Mouse (Mus musculus): Measurements from ENCODE around the gene Prim1. TPM values are rescaled to one million over a fixed set of nuclear protein-coding genes. Genes with fewer than 3 reads are reported as not detected.

The Prim1 gene
- polyA plus RNA-seq, 1 experiment from 2014 or later: 33.7 TPM

DNA sequence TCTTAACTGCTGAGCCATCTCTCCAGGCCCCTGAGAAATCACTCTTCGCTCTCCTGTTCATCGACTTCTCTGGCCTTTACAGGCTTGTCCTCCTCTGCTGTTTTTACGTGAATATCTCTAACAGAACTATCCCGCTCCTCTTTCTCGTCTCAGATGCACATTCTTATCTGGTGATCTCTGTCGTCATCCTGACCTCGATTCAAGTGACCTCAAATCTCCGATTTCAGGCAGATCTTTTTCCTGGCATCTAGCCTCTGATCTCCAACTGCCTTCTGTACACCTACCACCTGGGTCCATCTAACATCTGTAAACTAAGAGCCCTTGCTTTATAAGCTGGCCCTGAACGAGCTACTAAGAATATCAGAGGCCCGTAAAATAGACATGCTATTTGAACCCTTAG lies 10.1 kb upstream of the Prim1 start:
- H3K36me3 ChIP-seq: no peaks in the 10 kb centered on the region
- no peaks in the 10 kb centered on the region for H3K9me3 ChIP-seq (replicated peaks)
- no peaks in the 10 kb centered on the region for H3K27me3 ChIP-seq (replicated peaks)
- ATAC-seq (ENCODE audit: low FRiP score): no peak
- H3K27ac ChIP-seq (replicated peaks): no peak overlapping the region
- H3K4me3 ChIP-seq (replicated peaks): no peak overlapping the region
- H3K9ac ChIP-seq (replicated peaks): no peak overlapping the region
- WGBS: 87% methylated on average over 10 of the region's 10 CpGs
- no peak overlapping the region for H3K4me2 ChIP-seq
- no peaks in the 10 kb centered on the region for H3K4me1 ChIP-seq

DNA sequence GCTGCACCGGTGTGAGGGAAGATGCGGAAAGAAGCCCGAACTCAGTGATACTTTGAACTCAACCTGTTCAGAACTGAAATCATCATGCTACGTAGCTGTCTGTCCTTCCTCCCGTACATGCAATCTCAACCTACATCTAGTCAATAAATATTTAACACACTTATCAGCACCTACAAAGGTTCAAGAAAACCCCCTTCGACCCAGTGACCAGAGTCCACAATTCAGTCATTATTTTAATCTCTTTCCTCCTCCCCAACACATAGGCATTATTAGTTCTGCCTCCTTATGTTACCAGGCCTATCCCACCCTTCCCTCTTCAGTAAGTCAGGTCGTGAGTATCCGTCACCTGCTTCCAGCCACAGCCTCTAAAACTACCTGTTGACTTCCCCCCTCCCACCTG lies 9.5 kb upstream of the Prim1 start:
- Histone ChIP-seq H3K9ac (replicated peaks) (no peak overlapping the region), H3K36me3 (no peaks in the 10 kb centered on the region), H3K9me3 (replicated peaks) (no peaks in the 10 kb centered on the region), H3K4me1 (no peaks in the 10 kb centered on the region), H3K27me3 (replicated peaks) (no peaks in the 10 kb centered on the region), H3K4me2 (no peak overlapping the region), H3K4me3 (replicated peaks) (no peak overlapping the region), H3K27ac (replicated peaks) (no peak overlapping the region)
- WGBS: 89% methylated on average over 8 of the region's 8 CpGs
- no peak for ATAC-seq (ENCODE audit: low FRiP score)

DNA sequence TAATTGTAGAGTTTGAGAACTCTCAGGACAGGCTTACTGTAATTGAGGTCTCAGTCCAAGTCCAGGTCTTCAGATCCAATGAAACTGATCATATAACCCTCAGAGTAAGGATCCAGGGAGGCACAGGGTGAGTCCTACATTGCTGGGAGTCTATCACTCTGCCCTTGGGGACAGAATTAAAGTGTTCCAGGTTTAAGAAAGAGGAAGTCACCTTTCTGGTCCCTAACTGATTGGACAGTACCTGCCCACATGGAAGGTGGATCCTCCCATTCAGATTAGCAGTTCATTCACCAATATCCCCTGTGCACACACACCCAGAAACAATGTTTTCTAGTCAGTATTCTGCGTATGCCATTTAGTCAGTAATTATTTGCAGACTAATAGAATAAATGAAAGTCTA lies 7.5 kb upstream of the Prim1 start, which contains the start of gene Hsd17b6:
Hsd17b6 (minus strand) TSS at position 166 of the 400 bp plus-strand sequence.
- H3K9me3 ChIP-seq (replicated peaks): no peaks in the 10 kb centered on the region
- H3K36me3 ChIP-seq: no peaks in the 10 kb centered on the region
- no peak for ATAC-seq (ENCODE audit: low FRiP score)
- H3K4me3 ChIP-seq (replicated peaks): no peak within 1 kb of the TSS
- no peak within 1 kb of the TSS for H3K9ac ChIP-seq (replicated peaks)
- no peaks in the 10 kb centered on the region for H3K4me1 ChIP-seq
- no peaks in the 10 kb centered on the region for H3K27me3 ChIP-seq (replicated peaks)
- no peak within 1 kb of the TSS for H3K27ac ChIP-seq (replicated peaks)
- 100% methylated on average over 1 of the region's 1 CpGs for WGBS
- no peak within 1 kb of the TSS for H3K4me2 ChIP-seq

DNA sequence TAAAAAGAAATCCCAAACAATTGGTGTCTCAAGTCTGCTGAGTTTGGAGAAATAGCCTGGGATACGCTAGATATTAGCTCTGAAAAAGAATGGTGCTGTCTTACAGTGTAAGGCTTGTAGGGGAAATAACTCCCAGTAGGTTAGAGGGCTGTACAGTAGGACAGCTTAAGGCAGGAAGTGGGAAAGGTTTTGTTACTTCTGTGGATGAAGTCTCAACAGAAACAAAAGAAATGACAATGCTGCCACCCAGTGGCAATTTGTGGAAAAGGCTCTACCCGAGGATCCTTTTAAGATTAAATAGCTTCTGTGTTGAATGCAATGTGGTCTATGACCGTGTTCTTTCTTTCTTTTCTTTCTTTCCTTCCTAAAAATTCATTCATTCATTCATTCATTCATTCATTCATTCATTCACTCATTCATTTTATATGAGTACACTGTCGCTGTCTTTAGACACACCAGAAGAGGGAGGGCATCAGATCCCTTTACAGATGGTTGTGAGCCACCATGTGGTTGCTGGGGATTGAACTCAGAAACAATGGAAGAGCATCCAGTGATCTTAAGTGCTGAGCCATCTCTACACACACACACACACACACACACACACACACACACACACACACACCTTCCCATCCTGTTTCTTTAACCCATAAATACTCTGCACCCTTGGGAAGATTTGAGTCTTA lies 6.6 kb upstream of the Prim1 start:
- 17% methylated on average over 4 of the region's 4 CpGs for WGBS
- peak; percentile 73; the same call in 1 of the 2 replicates for ATAC-seq (ENCODE audit: low FRiP score)
- Histone ChIP-seq H3K27ac (replicated peaks) (no peak overlapping the region), H3K4me2 (no peak overlapping the region), H3K9ac (replicated peaks) (no peak overlapping the region), H3K4me3 (replicated peaks) (no peak overlapping the region), H3K36me3 (no peaks in the 10 kb centered on the region), H3K9me3 (replicated peaks) (no peaks in the 10 kb centered on the region), H3K4me1 (no peaks in the 10 kb centered on the region), H3K27me3 (replicated peaks) (no peaks in the 10 kb centered on the region)

DNA sequence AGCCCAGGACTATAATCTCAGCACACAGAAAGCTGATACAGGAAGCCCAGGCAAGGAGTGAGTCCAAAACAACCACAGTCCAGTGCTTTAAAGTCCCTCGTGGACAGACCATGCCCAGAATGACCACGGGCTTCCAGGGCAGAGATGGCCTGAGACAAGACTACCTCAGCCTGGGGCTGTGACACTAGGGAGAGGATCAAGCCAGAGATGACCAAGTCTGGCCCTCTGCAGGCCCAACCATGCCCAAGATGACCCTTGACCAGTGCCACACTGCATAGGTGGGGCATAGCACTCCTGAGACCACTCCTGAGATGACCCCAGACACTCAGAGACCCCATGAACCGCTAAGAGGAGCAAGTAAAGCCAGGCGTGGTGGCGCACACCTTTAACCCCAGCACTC lies 5.2 kb upstream of the Prim1 start:
- H3K36me3 ChIP-seq: no peaks in the 10 kb centered on the region
- no peak overlapping the region for H3K4me3 ChIP-seq (replicated peaks)
- no peak overlapping the region for H3K4me2 ChIP-seq
- 88% methylated on average over 5 of the region's 5 CpGs for WGBS
- no peaks in the 10 kb centered on the region for H3K9me3 ChIP-seq (replicated peaks)
- H3K27ac ChIP-seq (replicated peaks): no peak overlapping the region
- H3K9ac ChIP-seq (replicated peaks): no peak overlapping the region
- no peaks in the 10 kb centered on the region for H3K27me3 ChIP-seq (replicated peaks)
- ATAC-seq (ENCODE audit: low FRiP score): no peak
- H3K4me1 ChIP-seq: no peaks in the 10 kb centered on the region

DNA sequence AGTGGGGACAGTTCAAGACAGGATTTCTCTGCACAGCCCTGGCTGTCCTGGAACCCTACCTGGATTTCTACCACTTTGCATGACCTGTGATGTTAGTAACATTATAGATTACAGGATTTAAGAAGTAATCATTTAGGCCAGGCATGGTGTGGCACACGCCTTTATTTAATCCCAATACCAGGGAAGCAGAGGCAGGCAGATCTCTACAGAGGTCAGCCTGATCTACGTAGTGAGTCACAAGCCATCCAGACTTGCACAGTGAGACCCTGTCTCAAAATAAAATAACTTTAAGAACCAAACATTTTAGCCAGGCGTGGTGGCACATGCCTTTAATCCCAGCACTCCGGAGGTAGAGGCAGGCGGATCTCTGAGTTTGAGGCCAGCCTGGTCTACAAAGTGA lies 7.2 kb downstream of the Prim1 start:
- over 99% methylated on average over 5 of the region's 5 CpGs for WGBS
- Histone ChIP-seq H3K4me3 (replicated peaks) (no peak overlapping the region), H3K9ac (replicated peaks) (no peak overlapping the region), H3K36me3 (peaks cover 54% of the 10 kb centered on the region), H3K9me3 (replicated peaks) (no peaks in the 10 kb centered on the region), H3K27ac (replicated peaks) (no peak overlapping the region), H3K4me1 (no peaks in the 10 kb centered on the region), H3K4me2 (no peak overlapping the region), H3K27me3 (replicated peaks) (no peaks in the 10 kb centered on the region)
- ATAC-seq (ENCODE audit: low FRiP score): no peak

DNA sequence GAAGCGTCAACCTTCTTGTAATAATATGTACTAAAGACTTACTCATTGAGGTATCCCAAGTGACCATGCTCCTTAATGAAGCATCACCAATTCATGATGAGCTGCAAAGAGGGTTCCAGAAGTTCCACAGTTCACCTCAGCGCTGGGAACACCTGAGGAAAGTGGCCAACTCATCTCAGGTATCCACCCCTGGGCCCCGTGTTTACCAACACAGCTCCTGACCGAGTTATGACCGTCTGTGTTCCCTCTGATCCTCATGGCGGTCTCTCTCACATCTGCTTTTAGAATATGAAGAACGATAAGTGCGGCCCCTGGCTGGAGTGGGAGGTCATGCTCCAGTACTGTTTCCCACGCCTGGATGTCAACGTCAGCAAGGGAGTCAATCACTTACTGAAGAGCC lies 8.5 kb downstream of the Prim1 start:
- Histone ChIP-seq H3K4me3 (replicated peaks) (no peak overlapping the region), H3K36me3 (peaks cover 57% of the 10 kb centered on the region), H3K27ac (replicated peaks) (no peak overlapping the region), H3K4me1 (no peaks in the 10 kb centered on the region), H3K9me3 (replicated peaks) (no peaks in the 10 kb centered on the region), H3K27me3 (replicated peaks) (no peaks in the 10 kb centered on the region), H3K4me2 (no peak overlapping the region), H3K9ac (replicated peaks) (no peak overlapping the region)
- WGBS: 95% methylated on average over 10 of the region's 10 CpGs
- ATAC-seq (ENCODE audit: low FRiP score): no peak

DNA sequence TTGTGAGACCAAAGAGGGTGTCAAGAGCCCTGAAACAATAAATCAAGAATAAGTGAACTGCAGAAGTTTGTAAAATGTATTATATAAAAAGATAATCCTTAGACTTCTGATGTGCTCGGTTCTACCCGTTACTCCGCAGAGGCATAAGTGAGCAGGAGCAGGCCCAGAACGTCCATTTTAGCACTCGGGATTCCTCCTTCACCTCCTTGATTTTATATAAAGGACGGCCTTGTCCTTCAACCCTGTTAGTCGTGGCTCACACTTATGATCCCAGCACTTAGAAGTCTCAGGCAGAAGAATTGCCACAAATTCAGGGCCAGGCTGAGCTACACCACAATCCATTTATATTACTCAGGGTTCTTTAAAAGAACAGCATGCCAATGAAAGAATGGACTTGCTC lies 15.0 kb downstream of the Prim1 start:
- Histone ChIP-seq H3K9ac (replicated peaks) (no peak overlapping the region), H3K9me3 (replicated peaks) (no peaks in the 10 kb centered on the region), H3K4me2 (no peak overlapping the region), H3K27ac (replicated peaks) (no peak overlapping the region), H3K4me1 (peaks cover 5% of the 10 kb centered on the region), H3K4me3 (replicated peaks) (no peak overlapping the region), H3K27me3 (replicated peaks) (no peaks in the 10 kb centered on the region), H3K36me3 (peaks cover 28% of the 10 kb centered on the region)
- 92% methylated on average over 7 of the region's 7 CpGs for WGBS
- ATAC-seq (ENCODE audit: low FRiP score): no peak

DNA sequence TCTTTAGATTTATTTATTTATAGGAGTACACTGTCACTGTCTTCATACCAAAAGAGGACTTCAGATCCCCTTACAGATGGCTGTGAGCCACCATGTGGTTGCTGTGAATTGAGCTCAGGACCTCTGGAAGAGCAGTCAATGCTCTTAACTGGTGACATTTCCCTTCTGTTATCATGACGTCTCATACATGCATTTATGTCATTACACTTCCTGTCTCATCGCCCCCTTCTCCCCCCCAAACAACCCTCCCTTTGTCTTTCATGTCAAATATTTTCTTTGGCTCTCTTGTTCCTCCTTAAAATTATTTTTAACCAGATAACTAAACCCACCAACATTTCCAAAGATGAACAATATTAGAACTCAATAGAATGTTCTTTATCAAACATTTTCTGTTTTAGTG lies 15.9 kb downstream of the Prim1 start:
- H3K27me3 ChIP-seq (replicated peaks): no peaks in the 10 kb centered on the region
- no peak overlapping the region for H3K4me2 ChIP-seq
- H3K4me1 ChIP-seq: peaks cover 5% of the 10 kb centered on the region
- H3K4me3 ChIP-seq (replicated peaks): no peak overlapping the region
- H3K9me3 ChIP-seq (replicated peaks): no peaks in the 10 kb centered on the region
- H3K9ac ChIP-seq (replicated peaks): no peak overlapping the region
- 86% methylated on average over 2 of the region's 2 CpGs for WGBS
- H3K36me3 ChIP-seq: peaks cover 22% of the 10 kb centered on the region
- no peak for ATAC-seq (ENCODE audit: low FRiP score)
- no peak overlapping the region for H3K27ac ChIP-seq (replicated peaks)

DNA sequence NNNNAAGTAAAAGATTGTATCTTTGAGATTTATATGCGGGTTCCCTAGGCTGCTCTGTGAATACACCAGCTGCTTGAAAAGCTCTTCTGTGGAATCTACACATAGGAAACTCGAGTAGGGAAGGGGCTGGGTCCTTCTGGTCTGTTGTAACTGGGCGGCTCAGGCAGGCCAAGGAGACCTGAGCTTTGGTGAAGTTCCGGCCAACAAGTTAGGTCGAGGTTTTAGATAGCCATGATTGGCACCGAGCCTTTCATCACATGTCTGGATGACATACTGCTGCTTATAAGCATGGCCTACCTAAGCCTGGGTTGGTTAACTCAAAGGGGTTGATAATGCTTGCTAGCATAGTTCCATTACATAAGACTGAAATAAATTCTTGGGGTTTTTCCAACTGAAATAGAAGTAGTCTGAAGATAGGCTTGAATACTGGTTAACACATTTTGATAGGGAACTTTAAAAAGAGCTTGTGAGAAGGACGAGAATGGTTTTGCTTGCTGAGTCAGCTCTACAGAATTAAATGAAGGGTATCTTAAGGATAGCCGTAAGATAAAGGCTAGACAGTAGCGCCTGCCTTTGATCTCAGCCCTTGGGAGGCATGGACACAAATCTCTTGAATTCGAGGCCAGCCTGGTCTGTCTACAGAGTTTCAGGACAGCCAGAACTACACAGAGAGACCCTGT lies 21.9 kb downstream of the Prim1 start:
- Histone ChIP-seq H3K36me3 (peaks cover 27% of the 10 kb centered on the region), H3K27ac (replicated peaks) (peak overlapping the region; percentile 97), H3K27me3 (replicated peaks) (no peaks in the 10 kb centered on the region), H3K9me3 (replicated peaks) (no peaks in the 10 kb centered on the region), H3K4me3 (replicated peaks) (peak overlapping the region; percentile 84), H3K4me2 (peak overlapping the region; percentile 75), H3K9ac (replicated peaks) (peak overlapping the region; percentile 97), H3K4me1 (peaks cover 42% of the 10 kb centered on the region)
- no peak for ATAC-seq (ENCODE audit: low FRiP score)
- 4% methylated on average over 10 of the region's 10 CpGs for WGBS

DNA sequence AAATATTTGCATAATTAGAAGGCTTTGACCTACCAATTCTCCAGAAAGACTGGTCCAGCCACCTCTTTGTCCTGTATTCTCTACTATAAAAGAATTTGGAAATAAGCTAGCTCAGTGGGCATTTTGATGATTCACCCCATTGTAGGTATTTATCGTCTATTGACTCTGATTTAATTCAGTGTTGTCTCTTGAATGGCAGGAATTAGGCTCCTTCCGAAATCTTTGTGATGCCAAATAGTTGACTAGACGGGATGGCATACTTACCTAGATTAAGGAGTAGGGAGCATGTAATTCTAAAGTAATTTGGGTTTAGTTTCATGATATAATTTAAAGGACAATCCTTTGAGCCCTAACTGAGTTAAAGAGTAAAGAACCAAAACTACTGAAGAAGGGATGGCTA lies 23.0 kb downstream of the Prim1 start:
- Histone ChIP-seq H3K4me2 (peak overlapping the region; percentile 24), H3K9me3 (replicated peaks) (no peaks in the 10 kb centered on the region), H3K36me3 (peaks cover 31% of the 10 kb centered on the region), H3K27ac (replicated peaks) (no peak overlapping the region), H3K4me1 (peaks cover 42% of the 10 kb centered on the region), H3K9ac (replicated peaks) (no peak overlapping the region; the same call in 1 of the 2 replicates), H3K4me3 (replicated peaks) (no peak overlapping the region), H3K27me3 (replicated peaks) (no peaks in the 10 kb centered on the region)
- no peak for ATAC-seq (ENCODE audit: low FRiP score)
- WGBS: 72% methylated on average over 3 of the region's 3 CpGs

DNA sequence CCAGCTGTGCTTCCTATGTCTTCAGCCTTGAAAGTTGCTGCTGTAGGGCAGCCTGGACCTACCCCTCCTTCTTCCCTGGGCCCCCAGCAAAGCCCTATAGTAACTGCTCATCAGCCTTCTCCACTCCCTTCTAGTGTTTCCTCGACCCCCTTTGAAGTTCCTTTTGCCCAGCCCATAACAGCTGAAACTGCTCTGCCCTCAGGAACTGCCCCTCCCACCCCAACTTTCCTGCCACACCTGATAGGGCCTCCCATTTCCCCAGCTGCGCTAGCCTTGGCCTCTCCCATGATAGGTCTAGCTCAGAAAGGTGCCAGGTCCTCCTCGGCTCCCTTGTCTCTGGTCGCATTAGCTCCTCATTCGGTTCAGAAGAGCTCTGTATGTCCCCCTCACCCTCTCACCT lies 24.2 kb downstream of the Prim1 start:
- H3K4me1 ChIP-seq: peaks cover 49% of the 10 kb centered on the region
- H3K27me3 ChIP-seq (replicated peaks): no peaks in the 10 kb centered on the region
- WGBS: 54% methylated on average over 5 of the region's 5 CpGs
- H3K36me3 ChIP-seq: peaks cover 36% of the 10 kb centered on the region
- H3K27ac ChIP-seq (replicated peaks): no peak overlapping the region
- no peak for ATAC-seq (ENCODE audit: low FRiP score)
- H3K4me2 ChIP-seq: no peak overlapping the region
- no peaks in the 10 kb centered on the region for H3K9me3 ChIP-seq (replicated peaks)
- H3K4me3 ChIP-seq (replicated peaks): no peak overlapping the region
- H3K9ac ChIP-seq (replicated peaks): no peak overlapping the region

Data from neural tube, embryonic 15.5 days (tissue).